Mouse (Mus musculus): ENCODE measurements at regions not wholly inside any gene's neighbourhood (a gene's known extent, or its start where the extent isn't known, plus 50 kb on each side); places are given as distances from the start of the nearest gene placed in this dataset.

DNA sequence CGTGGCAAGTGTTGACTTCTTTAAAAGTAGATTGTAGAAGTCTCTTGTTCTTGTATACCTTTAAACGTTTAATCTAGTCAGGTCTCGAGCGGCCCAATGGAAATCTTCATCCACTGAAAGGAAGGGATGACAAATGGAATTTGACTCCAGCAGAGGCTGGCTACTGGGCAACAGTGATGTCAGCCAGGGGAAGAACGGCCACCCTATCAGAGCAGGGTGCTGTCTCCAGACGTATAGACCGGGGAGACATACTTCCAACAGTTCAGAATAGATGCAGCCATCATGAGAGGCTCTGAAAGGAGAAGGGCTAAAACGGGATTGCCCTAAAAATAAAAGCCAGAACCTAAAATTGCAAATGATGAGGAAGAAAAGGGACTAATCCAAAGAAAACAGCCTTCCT lies 108.0 kb downstream of the Bdh1 start:
- H3K4me1 ChIP-seq (ENCODE audit: control insufficient read depth, insufficient read depth, low read length), result peaks cover 3% of the 10 kb centered on the region; the same call in 1 of the 2 replicates
- ATAC-seq (replicated peaks; ENCODE audit: insufficient number of reproducible peaks, low FRiP score, low TSS enrichment, low read depth) (no peak), DNase-seq (ENCODE audit: low spot score) (no peak)
- no peaks in the 10 kb centered on the region for H3K27me3 ChIP-seq (ENCODE audit: control insufficient read depth, insufficient read depth, low read length)
- no peaks in the 10 kb centered on the region for H3K36me3 ChIP-seq (replicated peaks; ENCODE audit: control insufficient read depth, insufficient read depth, low read depth, low read length)
- H3K4me3 ChIP-seq (ENCODE audit: low read depth, low read length), result no peak overlapping the region
- H3K9ac ChIP-seq (replicated peaks; ENCODE audit: low read length), result no peak overlapping the region
- 90% methylated on average over 8 of the region's 8 CpGs for WGBS
- H3K27ac ChIP-seq (replicated peaks; ENCODE audit: low read depth, low read length), result no peak overlapping the region
- H3K9me3 ChIP-seq (replicated peaks; ENCODE audit: control insufficient read depth, low read length), result no peaks in the 10 kb centered on the region
- no peak overlapping the region for H3K4me2 ChIP-seq (ENCODE audit: low read depth, low read length)

DNA sequence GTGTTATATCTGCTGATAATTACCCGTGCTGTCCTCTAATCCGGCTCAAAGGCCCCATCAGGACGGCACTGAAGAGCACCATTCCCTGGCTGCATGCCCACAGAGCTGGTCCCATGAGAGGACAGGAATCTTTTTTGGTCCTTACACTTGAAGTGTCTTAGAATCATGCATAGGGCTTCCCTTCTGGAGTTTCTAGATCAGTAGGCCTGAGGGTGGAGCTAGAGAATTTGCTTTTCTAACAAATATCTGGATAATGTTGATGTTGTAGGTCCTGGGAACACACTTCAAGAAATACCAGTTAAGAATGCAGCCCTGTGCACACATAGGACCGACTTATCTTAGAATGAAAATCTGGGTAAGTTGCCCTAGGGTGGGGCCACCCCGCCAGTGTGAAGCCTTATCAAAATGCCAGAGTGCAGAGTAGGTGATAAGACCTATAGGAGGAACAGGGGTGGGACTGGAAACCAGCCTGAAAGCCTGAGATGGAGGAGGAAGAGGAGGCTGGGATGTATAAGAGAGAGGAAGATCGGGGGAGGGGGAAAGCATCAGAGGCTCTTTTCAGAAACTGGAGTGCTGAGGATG lies 111.2 kb downstream of the Bdh1 start:
- no peaks in the 10 kb centered on the region for H3K9me3 ChIP-seq (replicated peaks; ENCODE audit: control insufficient read depth, low read length)
- DNase-seq (ENCODE audit: low spot score), result no peak
- no peaks in the 10 kb centered on the region for H3K27me3 ChIP-seq (ENCODE audit: control insufficient read depth, insufficient read depth, low read length)
- no peak overlapping the region for H3K27ac ChIP-seq (replicated peaks; ENCODE audit: low read depth, low read length)
- H3K4me3 ChIP-seq (ENCODE audit: low read depth, low read length), result no peak overlapping the region
- H3K4me2 ChIP-seq (ENCODE audit: low read depth, low read length), result no peak overlapping the region
- peaks cover 3% of the 10 kb centered on the region; the same call in 1 of the 2 replicates for H3K4me1 ChIP-seq (ENCODE audit: control insufficient read depth, insufficient read depth, low read length)
- H3K9ac ChIP-seq (replicated peaks; ENCODE audit: low read length), result no peak overlapping the region
- ATAC-seq (replicated peaks; ENCODE audit: insufficient number of reproducible peaks, low FRiP score, low TSS enrichment, low read depth), result no peak
- WGBS, result 75% methylated on average over 6 of the region's 6 CpGs
- no peaks in the 10 kb centered on the region for H3K36me3 ChIP-seq (replicated peaks; ENCODE audit: control insufficient read depth, insufficient read depth, low read depth, low read length)

DNA sequence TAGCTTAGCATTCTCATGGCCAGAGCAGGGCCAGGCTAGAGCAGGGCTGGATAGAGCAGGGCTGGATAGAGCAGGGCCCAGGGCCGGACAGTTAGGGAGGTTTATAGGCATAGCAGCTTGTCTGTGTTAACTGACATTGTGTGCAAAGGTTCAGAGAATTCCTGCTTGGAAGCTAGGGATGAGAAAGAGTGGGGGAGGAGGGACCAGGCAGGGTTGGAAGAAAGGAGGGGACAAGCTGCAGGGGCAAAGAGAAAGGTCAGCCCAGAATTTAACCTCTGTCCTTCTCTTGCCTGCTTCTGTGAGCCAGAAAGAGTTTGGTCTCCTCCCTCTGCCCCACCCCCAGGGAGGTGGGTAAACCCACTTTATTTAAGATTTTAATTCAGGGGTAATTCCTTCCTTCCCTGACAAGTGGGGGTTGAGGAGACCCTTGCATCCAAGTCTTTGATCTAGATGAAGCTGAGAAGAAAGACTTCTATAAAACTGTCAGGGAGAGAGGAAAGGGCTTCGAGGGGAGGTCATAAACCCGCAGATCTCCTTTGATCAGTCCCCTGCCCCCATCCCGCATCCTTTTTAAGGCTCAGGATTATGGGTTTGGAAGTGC lies 112.9 kb downstream of the Bdh1 start:
- no peak overlapping the region for H3K9ac ChIP-seq (replicated peaks; ENCODE audit: low read length)
- no peaks in the 10 kb centered on the region for H3K27me3 ChIP-seq (ENCODE audit: control insufficient read depth, insufficient read depth, low read length)
- no peaks in the 10 kb centered on the region for H3K9me3 ChIP-seq (replicated peaks; ENCODE audit: control insufficient read depth, low read length)
- no peak overlapping the region for H3K4me3 ChIP-seq (ENCODE audit: low read depth, low read length)
- H3K36me3 ChIP-seq (replicated peaks; ENCODE audit: control insufficient read depth, insufficient read depth, low read depth, low read length), result no peaks in the 10 kb centered on the region
- no peak overlapping the region for H3K4me2 ChIP-seq (ENCODE audit: low read depth, low read length)
- WGBS, result 7% methylated on average over 4 of the region's 4 CpGs
- H3K4me1 ChIP-seq (ENCODE audit: control insufficient read depth, insufficient read depth, low read length), result peaks cover 3% of the 10 kb centered on the region; the same call in 1 of the 2 replicates
- ATAC-seq (replicated peaks; ENCODE audit: insufficient number of reproducible peaks, low FRiP score, low TSS enrichment, low read depth) (no peak), DNase-seq (ENCODE audit: low spot score) (no peak)
- H3K27ac ChIP-seq (replicated peaks; ENCODE audit: low read depth, low read length), result no peak overlapping the region

DNA sequence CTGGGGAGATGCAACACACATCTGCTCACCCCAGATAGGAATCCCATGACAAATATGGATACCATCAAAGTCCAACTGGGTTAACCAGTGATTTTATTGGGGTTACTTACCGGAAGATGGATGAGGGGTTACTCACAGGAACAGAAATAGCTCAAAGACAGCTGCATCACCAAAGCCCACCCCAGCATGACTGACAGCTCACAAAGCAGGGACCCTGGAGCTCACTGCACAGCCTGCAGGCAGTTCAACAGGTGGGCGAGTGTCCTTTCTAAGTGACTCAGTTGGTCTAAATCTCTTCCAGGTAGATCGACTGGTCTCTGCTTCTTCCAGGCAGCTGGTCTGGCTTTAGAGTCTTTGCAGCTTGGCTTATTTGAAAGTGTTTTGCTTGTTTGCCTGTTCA lies 114.2 kb downstream of the Bdh1 start:
- H3K4me3 ChIP-seq (ENCODE audit: low read depth, low read length), result no peak overlapping the region
- ATAC-seq (replicated peaks; ENCODE audit: insufficient number of reproducible peaks, low FRiP score, low TSS enrichment, low read depth), result no peak
- no peak overlapping the region for H3K9ac ChIP-seq (replicated peaks; ENCODE audit: low read length)
- no peak overlapping the region for H3K27ac ChIP-seq (replicated peaks; ENCODE audit: low read depth, low read length)
- 83% methylated on average over 3 of the region's 3 CpGs for WGBS
- H3K9me3 ChIP-seq (replicated peaks; ENCODE audit: control insufficient read depth, low read length), result no peaks in the 10 kb centered on the region
- no peaks in the 10 kb centered on the region for H3K27me3 ChIP-seq (ENCODE audit: control insufficient read depth, insufficient read depth, low read length)
- H3K36me3 ChIP-seq (replicated peaks; ENCODE audit: control insufficient read depth, insufficient read depth, low read depth, low read length), result no peaks in the 10 kb centered on the region
- H3K4me2 ChIP-seq (ENCODE audit: low read depth, low read length), result no peak overlapping the region
- H3K4me1 ChIP-seq (ENCODE audit: control insufficient read depth, insufficient read depth, low read length), result peaks cover 3% of the 10 kb centered on the region; the same call in 1 of the 2 replicates
- DNase-seq (ENCODE audit: low spot score), result no peak

- H3K27ac ChIP-seq (replicated peaks; ENCODE audit: low read depth, low read length), result no peak overlapping the region
- WGBS, result 72% methylated on average over 3 of the region's 3 CpGs
These were observed 116.5 kb downstream of the Bdh1 start for GRCm38 (mm10) chr16:31538606-31539005.

DNA sequence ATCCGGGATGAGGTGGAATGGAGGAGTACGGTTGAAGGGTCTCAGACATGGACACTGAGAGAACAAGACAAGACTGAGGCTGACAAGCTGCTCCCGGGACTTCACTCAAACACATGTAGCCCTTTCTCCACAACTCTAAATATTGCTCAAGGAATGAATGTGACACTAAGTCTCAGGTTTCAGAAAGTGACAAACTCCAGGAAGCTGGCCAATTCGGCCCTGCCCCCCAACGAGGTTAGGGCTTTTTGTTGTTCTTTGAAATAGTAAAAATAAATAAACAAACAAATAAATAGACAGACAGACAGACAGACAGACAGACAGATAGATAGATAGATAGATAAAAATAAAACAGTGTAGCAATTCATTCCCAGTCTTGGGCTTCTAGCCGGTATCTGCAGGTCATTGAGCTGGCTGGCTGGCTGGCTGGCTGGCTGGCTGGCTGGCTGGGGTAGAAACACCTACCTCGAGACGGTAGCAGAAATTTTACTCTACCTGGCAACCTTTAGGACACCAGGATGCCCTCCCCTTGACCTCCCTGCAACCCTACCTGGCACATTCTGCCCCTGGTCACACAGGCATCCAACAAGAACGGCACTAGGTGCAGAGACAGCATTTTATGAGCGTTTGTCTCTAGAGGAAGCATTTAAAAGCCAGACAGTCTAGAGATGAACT lies 119.6 kb upstream of the Dlg1 start:
- 51% methylated on average over 10 of the region's 10 CpGs for WGBS
- H3K4me2 ChIP-seq (ENCODE audit: low read depth, low read length), result no peak overlapping the region
- no peaks in the 10 kb centered on the region for H3K27me3 ChIP-seq (ENCODE audit: control insufficient read depth, insufficient read depth, low read length)
- ATAC-seq (replicated peaks; ENCODE audit: insufficient number of reproducible peaks, low FRiP score, low TSS enrichment, low read depth) (no peak), DNase-seq (ENCODE audit: low spot score) (no peak)
- H3K4me1 ChIP-seq (ENCODE audit: control insufficient read depth, insufficient read depth, low read length), result 0 out of 2 replicates have a peak, but pooled peaks cover 3% of the 10 kb centered on the region
- H3K9ac ChIP-seq (replicated peaks; ENCODE audit: low read length), result no peak overlapping the region
- no peak overlapping the region for H3K4me3 ChIP-seq (ENCODE audit: low read depth, low read length)
- no peaks in the 10 kb centered on the region for H3K36me3 ChIP-seq (replicated peaks; ENCODE audit: control insufficient read depth, insufficient read depth, low read depth, low read length)
- H3K27ac ChIP-seq (replicated peaks; ENCODE audit: low read depth, low read length), result no peak overlapping the region
- no peaks in the 10 kb centered on the region for H3K9me3 ChIP-seq (replicated peaks; ENCODE audit: control insufficient read depth, low read length)

More at GRCm38 (mm10) chr16:31538606-31539005, 116.5 kb downstream of the Bdh1 start:
- no peak for ATAC-seq (replicated peaks; ENCODE audit: insufficient number of reproducible peaks, low FRiP score, low TSS enrichment, low read depth)
- H3K27me3 ChIP-seq (ENCODE audit: control insufficient read depth, insufficient read depth, low read length), result no peaks in the 10 kb centered on the region
- H3K9me3 ChIP-seq (replicated peaks; ENCODE audit: control insufficient read depth, low read length), result no peaks in the 10 kb centered on the region
- no peak for DNase-seq (ENCODE audit: low spot score)
- H3K4me3 ChIP-seq (ENCODE audit: low read depth, low read length), result no peak overlapping the region
- no peak overlapping the region for H3K4me2 ChIP-seq (ENCODE audit: low read depth, low read length)
- no peak overlapping the region for H3K9ac ChIP-seq (replicated peaks; ENCODE audit: low read length)
- H3K36me3 ChIP-seq (replicated peaks; ENCODE audit: control insufficient read depth, insufficient read depth, low read depth, low read length), result no peaks in the 10 kb centered on the region
- H3K4me1 ChIP-seq (ENCODE audit: control insufficient read depth, insufficient read depth, low read length), result peaks cover 3% of the 10 kb centered on the region; the same call in 1 of the 2 replicates

DNA sequence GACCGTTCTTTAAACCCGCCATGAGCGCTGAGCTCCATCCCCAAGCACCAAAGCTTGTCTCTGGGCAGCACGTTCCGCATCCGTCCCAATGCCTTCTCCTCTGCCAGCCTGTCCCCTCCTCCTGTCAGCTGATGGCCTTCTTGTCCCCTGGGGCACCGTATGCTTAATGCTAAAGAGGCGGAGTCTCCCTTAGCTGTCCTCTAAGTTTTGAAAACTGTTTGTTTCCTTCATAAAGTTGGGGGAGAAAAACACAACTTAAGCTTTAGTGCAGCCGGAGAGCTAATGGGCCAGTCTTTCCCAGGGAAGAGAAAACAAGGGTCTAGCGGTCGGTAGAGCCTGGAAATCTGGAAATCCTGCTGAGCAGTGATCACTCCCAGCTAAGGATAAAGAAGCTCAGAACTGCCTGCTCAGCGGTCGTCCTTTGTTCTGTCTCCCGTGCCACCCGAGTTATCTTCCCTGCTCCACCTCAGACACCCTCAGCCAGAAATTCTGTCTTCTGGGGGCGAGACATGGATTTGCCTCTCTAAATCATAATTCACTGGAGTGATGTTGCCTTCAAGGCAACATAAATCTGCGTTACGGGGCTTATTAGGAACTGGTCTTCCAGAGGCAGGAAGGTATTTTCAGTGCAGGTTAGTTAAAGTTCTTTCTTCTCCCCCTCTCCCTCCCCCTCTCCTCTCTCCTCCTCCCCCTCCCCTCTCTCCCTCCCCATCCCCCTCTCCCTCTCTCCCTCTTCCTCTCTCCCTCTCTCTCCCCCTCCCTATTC lies 117.0 kb upstream of the Dlg1 start:
- H3K27me3 ChIP-seq (ENCODE audit: control insufficient read depth, insufficient read depth, low read length), result no peaks in the 10 kb centered on the region
- ATAC-seq (replicated peaks; ENCODE audit: insufficient number of reproducible peaks, low FRiP score, low TSS enrichment, low read depth), result no peak; the same call in 1 of the 2 replicates
- no peak overlapping the region for H3K4me3 ChIP-seq (ENCODE audit: low read depth, low read length)
- WGBS, result 1% methylated on average over 18 of the region's 18 CpGs
- peak overlapping the region; percentile 64 for H3K9ac ChIP-seq (replicated peaks; ENCODE audit: low read length)
- H3K9me3 ChIP-seq (replicated peaks; ENCODE audit: control insufficient read depth, low read length), result no peaks in the 10 kb centered on the region
- peak; percentile 57 for DNase-seq (ENCODE audit: low spot score)
- no peaks in the 10 kb centered on the region for H3K36me3 ChIP-seq (replicated peaks; ENCODE audit: control insufficient read depth, insufficient read depth, low read depth, low read length)
- H3K4me1 ChIP-seq (ENCODE audit: control insufficient read depth, insufficient read depth, low read length), result 0 out of 2 replicates have a peak, but pooled peaks cover 3% of the 10 kb centered on the region
- H3K4me2 ChIP-seq (ENCODE audit: low read depth, low read length), result peak overlapping the region; percentile 14
- H3K27ac ChIP-seq (replicated peaks; ENCODE audit: low read depth, low read length), result 0 out of 2 replicates have a peak overlapping the region, but pooled peaks have one; percentile 36

Measured in embryonic facial prominence, embryonic 11.5 days (tissue).